8 mouse cellular contexts compared by ENCODE assay signal in the genomic region with DNA sequence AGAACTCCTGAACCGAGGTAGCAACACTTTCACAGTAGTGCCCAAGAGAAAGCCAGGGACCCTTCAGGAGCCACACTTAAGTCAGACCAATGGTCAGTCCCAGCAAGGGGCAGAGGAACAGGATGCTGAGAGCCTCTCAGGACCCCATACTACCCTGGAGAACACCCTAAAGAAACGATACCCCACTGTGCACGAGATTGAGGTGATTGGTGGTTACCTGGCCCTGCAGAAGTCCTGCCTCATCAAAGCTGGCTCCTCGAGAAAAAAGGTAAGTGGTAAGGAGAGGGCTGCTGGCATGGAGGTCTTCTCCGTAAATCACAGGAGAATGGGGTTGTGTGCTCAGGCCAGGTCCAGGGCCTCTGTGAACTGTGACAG. TPM values are rescaled to one million over a fixed set of nuclear protein-coding genes. Genes with fewer than 3 reads are reported as not detected.
DNase-seq lines count a peak whose midpoint lies in the region; ATAC-seq and TF ChIP-seq lines count a peak whose summit lies in the region.

No protein-coding gene starts in this region.

- WGBS in liver, embryonic 13.5 days (ENCODE audit: insufficient replicate concordance), result 63% methylated on average over 5 of the region's 5 CpGs
- 61% methylated on average over 5 of the region's 5 CpGs for WGBS in stomach, postnatal 0 days

- peaks cover 77% of the 10 kb centered on the region for H3K4me1 ChIP-seq in megakaryocyte, embryonic 14.5 days
- H3K4me1 ChIP-seq in liver, embryonic 13.5 days (replicated peaks), result peaks cover 69% of the 10 kb centered on the region
- H3K4me1 ChIP-seq in stomach, postnatal 0 days (replicated peaks; ENCODE audit: control insufficient read depth, insufficient read depth), result peaks cover 6% of the 10 kb centered on the region

- peak; percentile 45 for DNase-seq in cerebellum, adult 11 months
- DNase-seq in cerebellum, postnatal 4 days (ENCODE audit: low spot score in 2 of 2), result no peak
- no peak for DNase-seq in liver, embryonic 13.5 days
- no peak for DNase-seq in stomach, postnatal 0 days (ENCODE audit: low spot score)
- no peak for DNase-seq in kidney, adult 9 months
- no peak for DNase-seq in thymus, postnatal 25 days

- H3K27me3 ChIP-seq in megakaryocyte, embryonic 14.5 days (replicated peaks), result no peaks in the 10 kb centered on the region
- 0 out of 2 replicates have a peak, but pooled peaks cover 10% of the 10 kb centered on the region for H3K27me3 ChIP-seq in liver, embryonic 13.5 days
- H3K27me3 ChIP-seq in stomach, postnatal 0 days (ENCODE audit: control insufficient read depth, insufficient read depth, low read length), result no peaks in the 10 kb centered on the region

- H3K4me3 ChIP-seq in megakaryocyte, embryonic 14.5 days (replicated peaks), result peak overlapping the region; percentile 96
- peak overlapping the region; percentile 87 for H3K4me3 ChIP-seq in liver, embryonic 13.5 days (replicated peaks)
- H3K4me3 ChIP-seq in stomach, postnatal 0 days (ENCODE audit: low read depth, low read length), result peak overlapping the region; percentile 84

- no peak overlapping the region for H3K27ac ChIP-seq in liver, embryonic 13.5 days
- H3K27ac ChIP-seq in stomach, postnatal 0 days (replicated peaks), result peak overlapping the region; percentile 92

- no peak for TF ChIP-seq CTCF in stomach, postnatal 0 days (IDR thresholded peaks at IDR 0.05; ENCODE audit: low read depth)

- H3K36me3 ChIP-seq in megakaryocyte, embryonic 14.5 days (replicated peaks; ENCODE audit: low read length), result peaks cover 40% of the 10 kb centered on the region
- H3K36me3 ChIP-seq in liver, embryonic 13.5 days, result peaks cover 12% of the 10 kb centered on the region
- no peaks in the 10 kb centered on the region; the same call in 1 of the 2 replicates for H3K36me3 ChIP-seq in stomach, postnatal 0 days (ENCODE audit: control insufficient read depth, insufficient read depth, low read length)

- H3K9me3 ChIP-seq in megakaryocyte, embryonic 14.5 days, result no peaks in the 10 kb centered on the region
- no peaks in the 10 kb centered on the region for H3K9me3 ChIP-seq in liver, embryonic 13.5 days (replicated peaks)
- H3K9me3 ChIP-seq in stomach, postnatal 0 days (ENCODE audit: control insufficient read depth, low read length), result no peaks in the 10 kb centered on the region

- no peak for ATAC-seq in megakaryocyte, adult 5-6 weeks (ENCODE audit: poor library complexity, severe bottlenecking)
- no peak for ATAC-seq in liver, embryonic 13.5 days (ENCODE audit: low read depth)
- ATAC-seq in stomach, postnatal 0 days (ENCODE audit: low FRiP score, low TSS enrichment), result no peak

- H3K9ac ChIP-seq in liver, embryonic 13.5 days, result peak overlapping the region; percentile 87
- H3K9ac ChIP-seq in stomach, postnatal 0 days (ENCODE audit: low read length), result peak overlapping the region; percentile 83

- peak overlapping the region; percentile 99 for H3K4me2 ChIP-seq in liver, embryonic 13.5 days
- H3K4me2 ChIP-seq in stomach, postnatal 0 days (replicated peaks; ENCODE audit: low read depth), result peak overlapping the region; percentile 98

- no peak for TF ChIP-seq EP300 in stomach, postnatal 0 days (optimal IDR thresholded peaks at IDR 0.05)

RNA-seq across cellular contexts. Expression of a gene that starts 1.9 kb away (rescaled TPM):
- 11.9 and 12.9 TPM in 2 replicates for polyA plus RNA-seq in megakaryocyte, embryonic 14.5 days (2012; ENCODE audit: insufficient read depth, low replicate concordance)
- 7.5 and 10.5 TPM in 2 replicates for total RNA-seq in megakaryocyte, adult 5-6 weeks (2015)
- 5.2 and 6.0 TPM in 2 replicates for total RNA-seq in megakaryocyte, adult 5-6 weeks (2017)
- 5.6 and 6.1 TPM in 2 replicates for polyA plus RNA-seq in liver, embryonic 13.5 days (2015; fragmentation: Nextera tagmentation; extraction: Ambion mirVana)
- polyA plus RNA-seq in stomach, postnatal 0 days (2015; fragmentation: Nextera tagmentation; extraction: Ambion mirVana), result 17.4 and 20.3 TPM in 2 replicates

RNA-seq across cellular contexts. Expression of a gene that starts 8.0 kb away (rescaled TPM):
- 34.6 and 160 TPM in 2 replicates for polyA plus RNA-seq in megakaryocyte, embryonic 14.5 days (2012; ENCODE audit: insufficient read depth, low replicate concordance)
- total RNA-seq in megakaryocyte, adult 5-6 weeks (2015), result 159 TPM in 2 replicates
- 61.1 and 86.0 TPM in 2 replicates for total RNA-seq in megakaryocyte, adult 5-6 weeks (2017)
- polyA plus RNA-seq in liver, embryonic 13.5 days (2015; fragmentation: Nextera tagmentation; extraction: Ambion mirVana), result 158 and 162 TPM in 2 replicates
- 149 and 162 TPM in 2 replicates for polyA plus RNA-seq in stomach, postnatal 0 days (2015; fragmentation: Nextera tagmentation; extraction: Ambion mirVana)

RNA-seq across cellular contexts. Expression of a gene that starts 8.0 kb away (rescaled TPM):
- polyA plus RNA-seq in megakaryocyte, embryonic 14.5 days (2012; ENCODE audit: insufficient read depth, low replicate concordance), result 3.1 and 14.8 TPM in 2 replicates
- 28.9 and 40.5 TPM in 2 replicates for total RNA-seq in megakaryocyte, adult 5-6 weeks (2015)
- total RNA-seq in megakaryocyte, adult 5-6 weeks (2017), result 25.1 and 32.1 TPM in 2 replicates
- 50.5 and 51.0 TPM in 2 replicates for polyA plus RNA-seq in liver, embryonic 13.5 days (2015; fragmentation: Nextera tagmentation; extraction: Ambion mirVana)
- 57.5 and 59.6 TPM in 2 replicates for polyA plus RNA-seq in stomach, postnatal 0 days (2015; fragmentation: Nextera tagmentation; extraction: Ambion mirVana)

RNA-seq across cellular contexts. Expression of a gene that starts 9.0 kb away (rescaled TPM):
- polyA plus RNA-seq in megakaryocyte, embryonic 14.5 days (2012; ENCODE audit: insufficient read depth, low replicate concordance), result 16.3 and 20.0 TPM in 2 replicates
- 8.4 and 13.1 TPM in 2 replicates for total RNA-seq in megakaryocyte, adult 5-6 weeks (2015)
- total RNA-seq in megakaryocyte, adult 5-6 weeks (2017), result 7.4 and 10.9 TPM in 2 replicates
- 13.5 and 14.7 TPM in 2 replicates for polyA plus RNA-seq in liver, embryonic 13.5 days (2015; fragmentation: Nextera tagmentation; extraction: Ambion mirVana)
- polyA plus RNA-seq in stomach, postnatal 0 days (2015; fragmentation: Nextera tagmentation; extraction: Ambion mirVana), result 38.2 and 39.7 TPM in 2 replicates

RNA-seq across cellular contexts. Expression of a gene that starts 17.6 kb away (rescaled TPM):
- polyA plus RNA-seq in megakaryocyte, embryonic 14.5 days (2012; ENCODE audit: insufficient read depth, low replicate concordance), result 1.1 TPM in 1 of 2 replicates, not detected in the other
- 4.7 TPM in 2 replicates for total RNA-seq in megakaryocyte, adult 5-6 weeks (2015)
- total RNA-seq in megakaryocyte, adult 5-6 weeks (2017), result 1.7 TPM in 1 of 2 replicates, not detected in the other
- 2.1 and 2.7 TPM in 2 replicates for polyA plus RNA-seq in liver, embryonic 13.5 days (2015; fragmentation: Nextera tagmentation; extraction: Ambion mirVana)
- 12.8 and 16.6 TPM in 2 replicates for polyA plus RNA-seq in stomach, postnatal 0 days (2015; fragmentation: Nextera tagmentation; extraction: Ambion mirVana)
